Mouse (Mus musculus) gastrocnemius, postnatal 4 days (tissue): ENCODE measurements at regions not wholly inside any gene's neighbourhood (a gene's known extent, or its start where the extent isn't known, plus 50 kb on each side); places are given as distances from the start of the nearest gene placed in this dataset.
"Not testable (repeated sequence)": the region's sequence is repeated elsewhere in the genome, so short reads cannot be mapped to it uniquely, and the experiment has no call there.

ENCODE experiments used
- DNase-seq, 2 experiments: peaks; one replicate each; pipeline ENCODE4 v3.0.0; 2021 to 2022; ENCODE audit warnings: low spot score in 2 of 2, mixed read lengths in 2 of 2

DNA sequence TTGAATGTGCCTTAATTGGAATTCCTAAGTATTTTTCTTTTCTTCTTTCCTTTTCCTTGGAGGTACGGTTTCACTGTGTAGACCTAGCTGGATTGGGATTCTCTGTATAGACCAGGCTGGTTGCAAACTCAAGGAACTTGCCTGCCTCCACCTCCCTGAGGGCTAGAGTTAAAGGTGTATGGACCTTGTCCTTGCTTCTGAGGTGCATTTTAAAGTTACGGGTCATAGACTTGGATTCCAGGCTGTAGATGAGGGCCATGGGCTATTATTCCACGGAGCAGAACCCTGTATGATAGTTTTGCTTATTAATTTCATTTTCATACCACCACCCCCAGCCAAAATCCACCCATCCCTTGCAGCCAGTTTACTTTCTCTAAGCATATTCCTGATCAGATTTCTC is 50.7 kb upstream of the Wdr26 start:
- no peak for DNase-seq

DNA sequence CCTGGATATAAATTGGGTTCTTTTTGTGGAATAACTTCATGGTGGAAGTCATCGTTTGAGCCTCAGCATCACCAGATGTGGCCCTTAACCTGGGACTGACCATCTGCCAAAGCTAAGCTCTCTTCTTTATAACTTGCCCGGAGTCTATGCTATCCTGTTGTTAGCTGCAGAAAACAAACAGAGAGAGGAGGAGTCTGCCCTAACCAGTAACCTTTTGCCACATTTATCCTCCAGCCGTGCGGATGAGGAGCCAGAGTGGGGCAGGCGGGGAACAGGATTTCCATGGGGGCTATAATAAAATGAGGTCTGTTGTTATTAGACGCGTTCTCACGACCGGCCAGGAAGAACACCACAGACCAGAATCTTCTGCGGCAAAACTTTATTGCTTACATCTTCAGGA is 51.4 kb upstream of the Wdr26 start:
- DNase-seq: no peak

DNA sequence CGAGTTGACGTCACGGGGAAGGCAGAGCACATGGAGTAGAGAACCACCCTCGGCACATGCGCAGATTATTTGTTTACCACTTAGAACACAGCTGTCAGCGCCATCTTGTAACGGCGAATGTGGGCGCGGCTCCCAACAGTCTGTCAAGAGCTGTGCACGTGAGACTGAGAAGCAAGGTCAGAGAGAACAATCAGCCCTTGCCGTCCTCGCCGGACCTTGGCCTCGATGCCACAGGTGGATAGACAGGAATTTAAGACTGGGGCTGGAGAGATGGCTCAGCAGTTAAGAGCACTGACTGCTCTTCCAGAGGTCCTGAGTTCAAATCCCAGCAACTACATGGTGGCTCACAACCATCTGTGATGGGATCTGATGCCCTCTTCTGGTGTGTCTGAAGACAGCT is 58.7 kb upstream of the Wdr26 start:
- DNase-seq: not testable (repeated sequence)

- DNase-seq: no peak
These were observed 59.4 kb upstream of the Wdr26 start for GRCm38 (mm10) chr1:181271164-181271563.

DNA sequence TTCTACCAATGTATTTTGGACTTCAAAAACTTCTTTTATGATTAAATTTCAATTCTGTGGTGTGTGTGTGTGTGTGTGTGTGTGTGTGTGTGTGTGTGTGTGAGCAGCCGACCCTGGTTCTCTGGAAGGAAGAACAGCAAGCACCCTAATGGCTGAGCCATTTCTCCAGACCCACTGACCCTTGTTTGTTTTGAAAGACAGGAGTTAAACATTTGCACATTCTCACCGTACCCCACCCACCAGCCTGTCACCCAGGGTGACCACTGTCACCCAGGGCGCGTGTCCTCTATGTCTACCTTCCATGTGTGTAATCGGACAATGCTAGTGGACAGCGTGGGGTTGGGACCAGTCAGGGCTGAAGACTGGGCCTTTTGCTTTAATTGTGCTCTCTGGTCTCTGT is 60.0 kb upstream of the Wdr26 start:
- DNase-seq: no peak

GRCm38 (mm10) chr1:181272622-181273296 is 61.0 kb upstream of the Wdr26 start:
- DNase-seq: peak; percentile 78 to 83

DNA sequence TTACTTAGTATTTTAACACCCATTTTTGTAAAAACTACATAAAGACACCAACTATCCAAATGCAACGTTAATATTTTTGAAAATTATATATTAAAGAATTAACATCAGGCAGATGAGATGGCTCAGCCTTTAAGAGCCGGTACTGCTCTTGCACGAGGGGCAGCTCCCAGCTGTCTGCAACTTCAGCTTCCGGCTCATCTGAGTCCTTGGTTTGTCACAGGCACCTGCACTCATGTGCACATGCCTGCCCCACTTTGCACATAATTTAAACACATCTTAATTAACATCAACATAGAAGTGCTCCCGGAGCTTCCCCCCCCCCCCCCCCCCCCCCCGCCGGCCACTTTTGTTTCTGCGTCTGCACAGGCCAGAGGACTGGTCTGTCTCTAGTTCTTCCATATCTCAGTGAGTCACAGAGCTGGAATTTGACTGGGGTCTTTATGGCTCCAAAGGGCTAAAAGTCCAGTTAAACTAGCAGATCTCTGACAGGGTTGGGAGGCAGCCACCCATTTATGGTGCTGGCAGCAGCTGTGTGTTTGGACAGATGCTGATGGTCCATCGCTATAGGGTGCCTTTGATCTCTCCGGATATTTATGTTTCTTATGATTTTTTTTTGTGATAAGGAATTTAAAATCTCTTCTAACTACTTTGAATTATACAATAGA is 61.9 kb upstream of the Wdr26 start:
- DNase-seq: no peak

DNA sequence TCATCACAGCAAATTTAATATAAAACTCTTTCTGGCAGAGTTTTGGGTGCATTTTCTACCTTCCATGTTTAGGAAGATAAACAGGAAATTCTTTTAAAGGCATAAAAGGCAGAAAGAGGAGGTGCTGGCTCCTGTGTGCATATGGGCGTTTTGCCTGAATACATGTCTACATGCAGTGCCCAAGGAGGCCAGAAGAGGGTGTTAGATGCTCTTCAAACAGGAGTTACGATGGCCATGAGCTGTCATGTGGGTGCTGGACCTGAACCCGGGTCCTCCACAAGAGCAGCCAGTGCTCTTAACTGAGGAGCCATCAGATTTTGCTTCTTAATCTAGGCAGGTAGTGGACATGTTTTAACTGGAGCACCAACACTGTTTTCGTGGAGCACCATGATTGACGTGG is 69.0 kb upstream of the Wdr26 start:
- no peak for DNase-seq

- not testable (repeated sequence) for DNase-seq
These were observed 69.4 kb upstream of the Cnih3 start for GRCm38 (mm10) chr1:181282986-181283385.

- not testable (repeated sequence) for DNase-seq
These were observed 68.9 kb upstream of the Cnih3 start for GRCm38 (mm10) chr1:181283539-181283938.

DNA sequence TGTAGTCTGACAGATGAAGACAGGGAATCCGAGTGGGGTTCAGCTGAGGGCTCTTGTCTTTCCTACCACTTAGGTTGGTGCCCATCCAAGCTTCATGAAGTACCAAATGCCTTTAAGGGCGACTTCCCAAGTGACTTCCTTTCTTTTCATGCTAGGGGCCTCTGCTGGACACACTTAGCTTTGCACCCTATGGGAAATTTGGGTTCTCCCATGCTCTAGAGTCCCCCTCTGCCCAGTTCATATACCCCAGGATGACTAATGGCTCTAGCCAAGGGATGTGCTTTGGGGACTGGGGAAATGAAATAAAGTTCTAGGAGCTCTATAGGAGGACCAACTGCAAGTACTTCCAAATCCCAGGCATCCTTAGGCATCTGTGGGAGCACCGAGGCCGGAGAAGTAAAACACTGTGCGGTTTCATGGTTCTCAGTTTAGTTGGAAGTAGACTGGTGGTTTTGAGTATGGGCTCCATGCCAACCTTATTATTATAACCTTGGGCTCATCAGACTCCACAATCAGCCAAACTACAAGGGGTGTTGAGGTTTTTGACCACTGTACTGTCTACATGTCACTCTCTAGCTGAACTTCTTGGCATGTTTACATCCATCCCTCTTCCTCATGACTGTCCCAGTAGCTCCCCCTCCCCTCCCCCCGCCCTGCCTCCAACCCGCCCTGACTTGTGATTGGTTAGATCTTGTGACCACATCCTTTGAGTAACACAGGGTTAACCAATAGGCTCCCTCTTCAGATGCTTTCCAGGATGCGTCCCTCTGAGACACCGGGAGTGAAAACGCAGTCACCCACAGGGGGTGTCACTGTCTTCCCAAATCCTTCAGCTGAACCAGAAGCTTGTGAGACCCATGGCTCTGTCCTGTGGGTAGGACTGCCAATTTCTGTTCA is 67.9 kb upstream of the Cnih3 start:
- DNase-seq: no peak

GRCm38 (mm10) chr1:181285600-181285999 is 66.8 kb upstream of the Cnih3 start:
- DNase-seq: no peak

- no peak for DNase-seq
These were observed 66.3 kb upstream of the Cnih3 start for GRCm38 (mm10) chr1:181286146-181286545.

GRCm38 (mm10) chr1:181287166-181287565 is 65.3 kb upstream of the Cnih3 start:
- no peak for DNase-seq

- DNase-seq: no peak
These were observed 62.9 kb upstream of the Cnih3 start for GRCm38 (mm10) chr1:181289385-181290035.

DNA sequence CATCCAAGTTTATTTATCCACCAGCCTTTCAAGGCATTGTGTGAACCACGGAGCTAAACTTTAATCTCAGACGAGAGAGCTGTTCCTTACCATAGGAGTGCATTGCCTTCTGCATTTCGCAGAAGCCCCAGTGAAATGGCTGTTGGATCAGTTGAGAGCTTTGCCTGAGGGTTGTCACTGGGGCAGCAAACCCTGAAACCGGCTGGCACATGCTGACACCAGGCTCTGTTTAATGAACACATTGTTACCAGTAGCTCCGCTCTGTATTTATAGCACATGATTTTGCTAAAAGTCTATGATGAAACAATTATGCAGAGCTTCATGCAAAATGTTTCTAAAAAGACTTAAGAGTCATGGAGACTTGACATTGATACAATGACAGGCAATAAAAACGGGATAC is 61.2 kb upstream of the Cnih3 start:
- no peak for DNase-seq

- no peak for DNase-seq
These were observed 60.5 kb upstream of the Cnih3 start for GRCm38 (mm10) chr1:181291966-181292365.

GRCm38 (mm10) chr1:181293079-181293865 is 59.2 kb upstream of the Cnih3 start:
- DNase-seq: no peak

DNA sequence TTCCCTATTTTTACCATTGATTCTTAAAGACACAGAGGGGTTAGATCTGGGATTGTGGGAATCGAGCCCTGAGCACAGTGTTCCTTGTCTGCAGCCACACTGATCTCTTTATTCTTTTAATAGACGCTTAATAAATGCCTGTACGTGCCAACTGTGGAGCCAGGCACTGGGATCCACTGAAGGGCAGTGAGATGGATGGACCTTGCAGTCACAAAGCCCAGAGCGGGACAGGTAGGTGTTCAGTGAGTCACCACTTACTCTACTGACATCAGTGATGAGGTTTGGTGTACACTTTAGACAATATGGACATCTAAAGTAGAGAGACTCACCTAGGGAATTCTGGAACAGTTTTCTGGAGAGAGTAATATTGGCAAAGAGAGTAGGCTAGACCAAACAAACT is 56.8 kb upstream of the Cnih3 start:
- no peak for DNase-seq

GRCm38 (mm10) chr1:181298063-181298462 is 54.4 kb upstream of the Cnih3 start:
- no peak for DNase-seq
